Mouse (Mus musculus): ENCODE measurements at regions not wholly inside any gene's neighbourhood (a gene's known extent, or its start where the extent isn't known, plus 50 kb on each side); places are given as distances from the start of the nearest gene placed in this dataset.
A peak's percentile ranks its signal among the peaks of the same experiment; 100 is the strongest.

DNA sequence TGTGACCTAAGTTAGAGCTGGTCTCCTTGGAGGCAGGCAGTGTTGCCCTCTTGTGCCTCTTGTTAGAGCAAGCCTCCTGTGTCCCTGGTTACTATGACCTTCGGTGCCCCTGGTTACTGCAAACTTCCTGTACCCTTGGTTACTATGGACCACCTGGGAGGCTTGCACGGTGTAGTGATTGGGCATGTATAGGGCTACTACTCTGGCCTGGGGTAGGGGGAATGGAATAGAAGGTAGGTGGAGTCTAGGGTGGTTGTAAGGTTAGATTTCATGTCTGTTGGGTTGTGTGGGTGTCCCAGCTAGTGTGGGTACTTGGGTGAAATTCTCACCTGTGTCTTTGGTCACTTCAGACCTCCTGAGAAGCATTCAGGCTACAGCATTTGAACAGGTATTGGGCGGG lies 141.7 kb upstream of the Wdr75 start:
- Histone ChIP-seq H3K36me3 (no peaks in the 10 kb centered on the region), H3K4me3 (no peak overlapping the region), H3K4me2 (replicated peaks) (no peak overlapping the region), H3K9ac (no peak overlapping the region), H3K9me3 (no peaks in the 10 kb centered on the region), H3K27ac (no peak overlapping the region), H3K27me3 (replicated peaks) (no peaks in the 10 kb centered on the region), H3K4me1 (no peaks in the 10 kb centered on the region)
- 84% methylated on average over 3 of the region's 3 CpGs for WGBS
- 0 out of 2 replicates have a peak, but pooled peaks have one; percentile 33 for ATAC-seq (ENCODE audit: low FRiP score, low read depth)

DNA sequence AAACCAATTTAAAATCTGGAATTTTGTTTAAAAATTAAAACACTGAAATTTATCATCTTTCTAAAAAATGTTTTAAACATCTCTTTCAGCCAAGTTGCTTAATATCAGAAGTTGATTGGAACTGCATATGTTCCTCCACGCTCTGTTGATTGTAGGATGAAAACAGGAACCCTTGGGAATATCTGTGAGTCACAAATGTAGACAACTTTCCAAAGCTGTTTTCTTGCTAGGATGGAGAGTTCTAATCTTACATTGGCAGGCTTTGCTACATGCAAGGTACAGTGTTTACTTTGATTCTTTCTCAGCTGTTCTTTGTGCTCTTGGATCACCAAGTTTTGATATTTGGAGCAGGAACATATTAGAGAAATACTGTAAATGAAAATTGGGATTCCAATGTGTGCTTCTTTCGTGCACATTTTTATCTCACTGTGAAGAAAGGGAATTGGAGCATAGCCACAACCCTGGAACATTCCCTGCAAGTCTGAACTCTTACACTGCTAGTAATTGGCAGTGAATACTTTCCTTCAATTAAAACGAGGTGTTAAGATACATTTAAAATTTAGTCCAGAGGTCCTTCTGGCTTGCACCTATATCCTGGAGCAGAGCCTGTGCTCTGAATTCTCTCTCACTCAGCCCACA lies 131.0 kb upstream of the Wdr75 start:
- Histone ChIP-seq H3K9ac (no peak overlapping the region), H3K27me3 (replicated peaks) (no peaks in the 10 kb centered on the region), H3K4me1 (no peaks in the 10 kb centered on the region), H3K4me3 (no peak overlapping the region), H3K4me2 (replicated peaks) (no peak overlapping the region), H3K9me3 (no peaks in the 10 kb centered on the region), H3K36me3 (no peaks in the 10 kb centered on the region), H3K27ac (no peak overlapping the region)
- 82% methylated on average over 3 of the region's 3 CpGs for WGBS
- no peak for ATAC-seq (ENCODE audit: low FRiP score, low read depth)

DNA sequence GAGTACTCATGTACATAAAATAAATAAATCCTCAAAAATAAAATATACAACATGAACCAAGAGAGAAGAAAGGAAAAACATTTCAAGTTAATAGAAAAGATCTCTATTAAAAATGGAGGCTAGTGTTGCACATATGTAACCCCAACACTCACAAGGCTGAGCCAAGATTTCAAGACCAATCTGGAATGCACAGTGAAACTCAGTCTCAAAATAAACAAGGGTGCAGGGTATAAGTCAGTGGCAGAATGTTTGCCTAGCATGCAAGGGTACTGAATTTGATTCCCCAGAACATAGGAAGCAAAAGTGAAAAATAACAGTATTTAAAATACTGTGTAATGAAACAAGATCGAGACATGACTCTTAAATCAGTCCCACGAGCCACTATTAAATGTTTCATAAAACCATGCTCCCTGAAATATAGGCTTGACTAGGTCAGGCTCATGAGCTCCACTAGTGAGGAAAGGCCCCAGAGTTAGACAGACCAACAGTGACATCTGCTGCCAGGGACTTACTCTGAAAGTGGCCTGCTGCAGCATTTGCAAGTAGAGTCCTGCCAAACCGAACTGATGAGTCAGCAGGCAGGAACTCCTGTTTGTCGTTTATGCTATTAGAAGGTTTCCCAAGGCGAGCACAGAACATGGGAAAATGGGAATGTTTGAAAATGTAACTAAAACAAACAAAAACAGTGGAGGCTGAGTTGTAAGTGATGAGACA lies 122.4 kb upstream of the Wdr75 start:
- Histone ChIP-seq H3K27me3 (replicated peaks) (no peaks in the 10 kb centered on the region), H3K4me1 (no peaks in the 10 kb centered on the region), H3K4me2 (replicated peaks) (no peak overlapping the region), H3K9me3 (no peaks in the 10 kb centered on the region), H3K9ac (no peak overlapping the region), H3K27ac (no peak overlapping the region), H3K4me3 (no peak overlapping the region), H3K36me3 (no peaks in the 10 kb centered on the region)
- ATAC-seq (ENCODE audit: low FRiP score, low read depth) = no peak
- WGBS = 54% methylated on average over 5 of the region's 5 CpGs

DNA sequence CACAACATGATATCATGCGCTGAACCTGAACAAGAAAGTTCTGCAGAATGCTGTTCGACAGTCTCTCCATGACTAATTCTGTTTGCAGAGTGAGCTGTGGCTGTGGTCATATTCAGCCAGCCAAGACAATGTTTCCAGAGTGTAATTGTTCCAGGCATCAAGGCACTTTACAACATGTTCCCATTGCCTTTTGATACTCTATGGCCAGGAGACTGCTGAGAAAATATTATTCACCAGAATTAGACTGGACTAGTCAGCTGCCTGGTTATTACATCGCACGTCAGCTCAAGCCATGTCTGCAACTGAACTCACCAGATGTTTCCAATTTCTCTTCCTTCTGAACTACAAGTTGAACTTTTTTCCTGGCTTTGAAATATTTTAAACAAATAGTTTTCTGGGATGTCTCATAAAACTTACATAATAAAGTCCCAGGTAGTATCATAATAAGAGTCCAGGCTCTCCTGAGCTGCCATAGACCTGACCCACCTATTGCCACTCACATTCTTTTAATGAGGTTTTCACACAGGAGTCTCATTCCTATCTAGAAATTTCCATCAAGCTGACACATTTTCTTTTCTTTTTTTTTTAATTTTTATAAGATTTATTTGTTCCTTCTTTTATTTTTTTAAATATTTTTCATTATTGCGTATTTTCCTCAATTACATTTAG lies 119.1 kb upstream of the Wdr75 start:
- Histone ChIP-seq H3K36me3 (no peaks in the 10 kb centered on the region), H3K9ac (no peak overlapping the region), H3K9me3 (no peaks in the 10 kb centered on the region), H3K27me3 (replicated peaks) (no peaks in the 10 kb centered on the region), H3K4me3 (no peak overlapping the region), H3K4me2 (replicated peaks) (no peak overlapping the region), H3K27ac (no peak overlapping the region), H3K4me1 (no peaks in the 10 kb centered on the region)
- 78% methylated on average over 5 of the region's 5 CpGs for WGBS
- ATAC-seq (ENCODE audit: low FRiP score, low read depth) = no peak

DNA sequence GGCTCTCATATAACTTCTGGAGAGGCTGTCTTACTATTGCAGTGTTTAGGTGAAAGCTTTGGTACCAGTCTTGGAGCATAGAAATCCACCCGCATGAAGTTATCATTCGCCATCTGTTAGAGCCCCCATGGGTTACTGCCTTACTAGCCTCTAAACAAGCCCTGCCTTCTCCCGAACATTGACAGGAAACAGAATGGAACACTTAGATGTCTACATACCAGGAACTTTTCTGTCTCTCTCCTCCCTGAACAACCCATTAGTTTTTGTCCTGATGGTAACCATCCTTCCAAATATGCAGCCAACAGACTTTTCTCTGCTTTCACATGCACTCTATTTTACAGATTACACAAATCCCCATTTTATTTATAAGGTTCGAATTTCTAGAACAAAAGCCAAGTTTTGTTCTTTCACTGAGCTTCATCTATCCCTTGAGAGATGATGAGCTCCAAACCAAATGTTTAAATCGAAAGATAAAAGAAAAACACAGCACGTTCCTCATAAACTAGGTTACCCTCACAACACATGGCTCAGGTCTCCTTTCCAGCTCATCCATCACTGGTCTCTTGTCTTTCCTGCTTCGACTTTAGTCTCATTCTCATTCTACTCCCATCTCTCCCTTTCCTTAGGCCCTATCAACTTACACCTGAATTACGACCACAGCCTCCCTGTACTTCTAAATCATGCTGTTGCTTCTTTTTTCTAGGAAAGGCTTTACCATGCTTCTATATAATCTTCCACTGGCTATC lies 114.8 kb upstream of the Wdr75 start:
- no peaks in the 10 kb centered on the region for H3K9me3 ChIP-seq

DNA sequence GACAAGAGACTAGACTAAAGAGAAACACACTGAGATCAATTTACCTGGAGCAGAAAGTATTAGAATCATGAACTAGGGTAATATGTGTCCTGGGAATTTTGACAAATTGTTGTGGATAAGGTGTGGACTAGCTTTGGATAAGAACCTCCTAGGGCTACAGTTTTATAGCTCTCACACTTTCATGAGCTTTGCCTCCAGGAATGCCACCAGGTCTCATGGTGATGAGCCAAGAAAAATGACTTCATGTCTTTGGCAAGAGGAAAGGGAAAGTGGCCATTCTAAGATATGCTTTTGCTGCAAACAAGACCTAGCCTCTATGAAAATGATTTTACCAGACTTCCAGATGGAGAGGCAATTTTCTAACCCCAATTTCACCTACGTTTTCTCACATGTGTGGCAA lies 94.1 kb upstream of the Wdr75 start:
- no peak overlapping the region for H3K4me3 ChIP-seq
- no peak overlapping the region for H3K27ac ChIP-seq
- H3K9ac ChIP-seq = no peak overlapping the region
- no peaks in the 10 kb centered on the region for H3K9me3 ChIP-seq
- H3K4me2 ChIP-seq (replicated peaks) = no peak overlapping the region
- 55% methylated on average over 1 of the region's 1 CpGs for WGBS
- no peak for ATAC-seq (ENCODE audit: low FRiP score, low read depth)
- H3K36me3 ChIP-seq = no peaks in the 10 kb centered on the region
- no peaks in the 10 kb centered on the region for H3K27me3 ChIP-seq (replicated peaks)
- no peaks in the 10 kb centered on the region for H3K4me1 ChIP-seq

More for the DNA sequence above, 114.8 kb upstream of the Wdr75 start:
- no peak for ATAC-seq (ENCODE audit: low FRiP score, low read depth)
- Histone ChIP-seq H3K4me1 (no peaks in the 10 kb centered on the region), H3K4me3 (no peak overlapping the region), H3K9ac (no peak overlapping the region), H3K27me3 (replicated peaks) (no peaks in the 10 kb centered on the region), H3K36me3 (no peaks in the 10 kb centered on the region), H3K4me2 (replicated peaks) (no peak overlapping the region), H3K27ac (no peak overlapping the region)
- 80% methylated on average over 8 of the region's 8 CpGs for WGBS

DNA sequence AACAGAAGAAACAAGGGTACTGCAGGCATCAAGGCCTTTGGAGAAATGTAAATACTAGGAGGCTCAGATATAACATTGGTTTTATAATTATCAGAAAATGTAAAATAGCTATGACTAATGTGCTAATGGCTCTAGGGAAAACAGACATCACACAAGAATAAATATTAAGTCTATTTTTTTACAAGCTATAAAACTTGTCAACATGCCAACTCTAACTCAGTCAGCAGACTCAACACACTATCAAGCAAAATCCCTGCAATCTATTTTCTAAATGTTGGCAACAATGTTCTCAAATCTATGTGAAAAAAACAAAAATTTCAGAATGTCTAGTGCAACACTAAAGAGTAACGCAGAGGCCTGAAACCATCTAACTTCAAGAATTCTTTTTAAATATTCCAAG lies 93.5 kb upstream of the Wdr75 start:
- ATAC-seq (ENCODE audit: low FRiP score, low read depth) = no peak
- WGBS = 97% methylated on average over 1 of the region's 1 CpGs
- H3K4me3 ChIP-seq = no peak overlapping the region
- H3K4me2 ChIP-seq (replicated peaks) = no peak overlapping the region
- no peaks in the 10 kb centered on the region for H3K36me3 ChIP-seq
- no peak overlapping the region for H3K9ac ChIP-seq
- H3K9me3 ChIP-seq = no peaks in the 10 kb centered on the region
- no peak overlapping the region for H3K27ac ChIP-seq
- no peaks in the 10 kb centered on the region for H3K27me3 ChIP-seq (replicated peaks)
- H3K4me1 ChIP-seq = no peaks in the 10 kb centered on the region

DNA sequence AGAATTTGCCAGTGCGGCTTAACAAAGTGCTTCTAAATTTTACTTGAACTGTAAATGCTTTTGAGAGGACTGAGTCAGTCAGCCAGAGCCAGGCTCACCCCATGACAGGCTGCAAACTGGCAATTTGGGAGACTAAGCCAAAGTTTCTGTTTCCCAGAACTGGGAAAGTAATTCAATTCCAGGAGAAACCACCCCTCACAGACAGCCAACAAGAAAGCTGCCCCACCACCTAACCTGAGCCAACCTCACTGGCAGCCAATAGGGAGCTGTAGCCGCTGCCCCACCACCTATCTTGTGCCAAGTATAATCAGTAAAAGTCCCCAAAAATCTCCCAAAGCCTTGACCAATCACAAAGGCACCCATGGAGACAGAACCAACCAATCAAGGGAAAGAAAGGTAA lies 71.6 kb upstream of the Wdr75 start:
- no peak overlapping the region for H3K4me3 ChIP-seq
- no peak overlapping the region for H3K4me2 ChIP-seq (replicated peaks)
- 96% methylated on average over 2 of the region's 2 CpGs for WGBS
- no peaks in the 10 kb centered on the region for H3K4me1 ChIP-seq
- no peak overlapping the region for H3K9ac ChIP-seq
- no peaks in the 10 kb centered on the region for H3K9me3 ChIP-seq
- H3K36me3 ChIP-seq = no peaks in the 10 kb centered on the region
- no peak overlapping the region for H3K27ac ChIP-seq
- no peaks in the 10 kb centered on the region for H3K27me3 ChIP-seq (replicated peaks)
- ATAC-seq (ENCODE audit: low FRiP score, low read depth) = no peak

DNA sequence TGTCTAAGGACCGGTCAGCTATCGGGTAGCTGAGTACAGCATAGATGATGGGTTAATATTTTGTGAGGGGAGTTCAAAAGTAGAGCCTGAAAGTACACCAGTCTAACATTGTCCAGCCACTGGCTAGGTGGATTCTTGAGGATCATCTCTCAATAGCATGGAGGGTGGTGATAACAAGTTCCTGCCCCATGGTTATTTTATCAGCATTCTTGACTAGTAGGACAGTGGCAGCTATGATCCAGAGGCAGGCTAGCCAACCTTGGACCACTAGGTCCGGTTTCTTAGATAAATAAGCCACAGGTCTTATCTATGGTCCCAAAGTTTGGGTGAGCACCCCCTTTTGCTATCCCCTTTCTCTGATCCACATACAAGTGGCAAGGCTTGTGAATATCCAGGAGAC lies 62.0 kb upstream of the Wdr75 start:
- Histone ChIP-seq H3K36me3 (no peaks in the 10 kb centered on the region), H3K9ac (no peak overlapping the region), H3K27ac (no peak overlapping the region), H3K27me3 (replicated peaks) (no peaks in the 10 kb centered on the region), H3K4me1 (no peaks in the 10 kb centered on the region), H3K4me3 (no peak overlapping the region), H3K9me3 (no peaks in the 10 kb centered on the region), H3K4me2 (replicated peaks) (no peak overlapping the region)
- ATAC-seq (ENCODE audit: low FRiP score, low read depth) = no peak
- WGBS = 90% methylated on average over 3 of the region's 3 CpGs

DNA sequence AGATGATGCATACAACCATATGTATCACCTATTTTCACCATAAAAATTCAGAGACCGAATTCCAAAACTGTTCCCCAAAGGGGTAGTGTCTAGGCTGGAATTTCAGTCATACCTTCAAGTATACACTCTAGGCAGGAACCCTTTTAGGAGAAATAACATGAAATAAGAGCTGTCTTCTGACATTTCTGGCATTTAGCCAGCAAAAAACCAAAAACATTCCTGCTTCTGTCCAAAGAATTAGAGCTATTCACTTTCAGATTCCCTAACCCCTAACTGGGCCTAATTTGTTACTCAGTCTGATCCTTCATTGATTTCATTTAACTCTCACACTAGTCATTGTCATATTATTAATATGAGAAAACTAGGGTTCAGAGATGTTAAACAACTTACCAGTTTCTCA lies 49.8 kb upstream of the Wdr75 start:
- Histone ChIP-seq H3K4me3 (no peak overlapping the region), H3K9me3 (peaks cover 3% of the 10 kb centered on the region), H3K36me3 (no peaks in the 10 kb centered on the region), H3K27me3 (replicated peaks) (no peaks in the 10 kb centered on the region), H3K4me1 (no peaks in the 10 kb centered on the region), H3K27ac (no peak overlapping the region), H3K4me2 (replicated peaks) (no peak overlapping the region), H3K9ac (no peak overlapping the region)
- ATAC-seq (ENCODE audit: low FRiP score, low read depth) = no peak
- WGBS = 90% methylated on average over 1 of the region's 1 CpGs

Measured in neural tube, embryonic 12.5 days (tissue).